Mouse (Mus musculus): Measurements from ENCODE around the gene Lrrc10. TPM values are rescaled to one million over a fixed set of nuclear protein-coding genes. Genes with fewer than 3 reads are reported as not detected.
A peak's percentile ranks its signal among the peaks of the same experiment; 100 is the strongest.
"Not testable (repeated sequence)": the region's sequence is repeated elsewhere in the genome, so short reads cannot be mapped to it uniquely, and the experiment has no call there.

Gene Lrrc10
- polyA plus RNA-seq, 1 experiment from 2014 or later: not detected

- H3K9me3 ChIP-seq (replicated peaks; ENCODE audit: low read length): no peaks in the 10 kb centered on the region
- no peak overlapping the region for H3K9ac ChIP-seq (ENCODE audit: low read depth, low read length)
- H3K36me3 ChIP-seq (ENCODE audit: insufficient read depth, low read length): no peaks in the 10 kb centered on the region
- no peak overlapping the region for H3K4me3 ChIP-seq (replicated peaks; ENCODE audit: low read depth, low read length)
- 0 out of 2 replicates have a peak, but pooled peaks cover 4% of the 10 kb centered on the region for H3K4me1 ChIP-seq (replicated peaks; ENCODE audit: insufficient read depth, low read length)
- DNase-seq (ENCODE audit: low spot score): peak; percentile 84
- no peak overlapping the region for H3K27ac ChIP-seq
- 0 out of 2 replicates have a peak overlapping the region, but pooled peaks have one; percentile 16 for H3K4me2 ChIP-seq (ENCODE audit: low read length)
- no peak for TF ChIP-seq CTCF (IDR thresholded peaks at IDR 0.05; ENCODE audit: low read depth)
- whole genome bisulfite sequencing: 7% methylated on average over 21 of the region's 21 CpGs
- ATAC-seq (replicated peaks; ENCODE audit: low FRiP score, low read depth): peak; percentile 94
- H3K27me3 ChIP-seq (ENCODE audit: insufficient read depth, low read length): peaks cover 14% of the 10 kb centered on the region; the same call in 1 of the 2 replicates
Measured at GRCm38 (mm10) chr10:117021020-117021754, 24.0 kb upstream of the Lrrc10 start.

DNA sequence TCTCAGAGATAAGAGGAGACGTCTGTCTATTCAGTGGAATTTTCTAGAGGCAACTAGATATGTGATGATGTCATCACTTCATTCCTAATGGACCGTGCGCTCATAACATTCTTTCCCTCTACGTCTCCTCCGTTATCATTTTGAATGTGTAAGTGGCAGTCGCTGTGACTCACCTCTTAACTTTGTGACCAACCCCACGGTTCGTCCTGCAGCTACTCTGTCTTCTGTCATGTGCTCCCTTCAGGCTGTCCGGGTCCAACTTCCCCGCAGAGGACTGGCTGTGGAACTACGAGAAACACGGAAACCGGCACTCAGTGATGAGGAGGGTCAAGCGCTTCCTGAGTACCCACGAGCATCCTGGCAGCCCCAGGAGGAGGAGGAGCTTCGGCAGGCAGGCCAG lies 21.4 kb upstream of the Lrrc10 start:
- 0 out of 2 replicates have a peak, but pooled peaks cover 4% of the 10 kb centered on the region for H3K4me1 ChIP-seq (replicated peaks; ENCODE audit: insufficient read depth, low read length)
- H3K4me2 ChIP-seq (ENCODE audit: low read length): peak overlapping the region; percentile 41; the same call in 1 of the 2 replicates

DNA sequence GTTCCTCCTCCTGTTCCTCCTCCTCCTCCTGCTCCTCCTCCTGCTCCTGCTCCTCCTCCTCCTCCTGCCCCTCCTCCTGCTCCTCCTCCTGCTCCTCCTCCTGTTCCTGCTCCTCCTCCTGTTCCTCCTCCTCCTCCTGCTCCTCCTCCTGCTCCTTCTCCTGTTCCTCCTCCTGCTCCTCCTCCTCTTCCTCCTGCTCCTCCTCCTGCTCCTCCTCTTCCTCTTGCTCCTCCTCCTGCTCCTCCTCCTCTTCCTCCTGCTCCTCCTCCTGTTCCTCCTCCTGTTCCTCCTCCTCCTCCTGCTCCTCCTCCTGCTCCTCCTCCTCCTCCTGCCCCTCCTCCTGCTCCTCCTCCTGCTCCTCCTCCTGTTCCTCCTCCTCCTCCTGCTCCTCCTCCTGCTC lies 19.4 kb upstream of the Lrrc10 start:
- H3K27me3 ChIP-seq (ENCODE audit: insufficient read depth, low read length): peaks cover 14% of the 10 kb centered on the region; the same call in 1 of the 2 replicates
- not testable (repeated sequence) for H3K4me2 ChIP-seq (ENCODE audit: low read length); H3K4me3 ChIP-seq (replicated peaks; ENCODE audit: low read depth, low read length); H3K36me3 ChIP-seq (ENCODE audit: insufficient read depth, low read length); H3K9ac ChIP-seq (ENCODE audit: low read depth, low read length); H3K4me1 ChIP-seq (replicated peaks; ENCODE audit: insufficient read depth, low read length); H3K27ac ChIP-seq; ATAC-seq (replicated peaks; ENCODE audit: low FRiP score, low read depth); H3K9me3 ChIP-seq (replicated peaks; ENCODE audit: low read length); DNase-seq (ENCODE audit: low spot score)

More for the DNA sequence above, 21.4 kb upstream of the Lrrc10 start:
- DNase-seq (ENCODE audit: low spot score) (peak; percentile 29), ATAC-seq (replicated peaks; ENCODE audit: low FRiP score, low read depth) (0 out of 2 replicates have a peak, but pooled peaks have one; percentile 8)
- TF ChIP-seq CTCF (IDR thresholded peaks at IDR 0.05; ENCODE audit: low read depth): no peak
- Histone ChIP-seq H3K4me3 (replicated peaks; ENCODE audit: low read depth, low read length) (0 out of 2 replicates have a peak overlapping the region, but pooled peaks have one; percentile 7), H3K9me3 (replicated peaks; ENCODE audit: low read length) (no peaks in the 10 kb centered on the region), H3K36me3 (ENCODE audit: insufficient read depth, low read length) (no peaks in the 10 kb centered on the region), H3K9ac (ENCODE audit: low read depth, low read length) (peak overlapping the region; percentile 37; the same call in 1 of the 2 replicates), H3K27me3 (ENCODE audit: insufficient read depth, low read length) (peaks cover 14% of the 10 kb centered on the region; the same call in 1 of the 2 replicates), H3K27ac (no peak overlapping the region)
- WGBS: 27% methylated on average over 16 of the region's 16 CpGs

- H3K4me3 ChIP-seq (replicated peaks; ENCODE audit: low read depth, low read length): no peak overlapping the region
- no peak overlapping the region for H3K27ac ChIP-seq
- 77% methylated on average over 8 of the region's 8 CpGs for WGBS
- no peak for ATAC-seq (replicated peaks; ENCODE audit: low FRiP score, low read depth)
- H3K27me3 ChIP-seq (ENCODE audit: insufficient read depth, low read length): peaks cover 14% of the 10 kb centered on the region; the same call in 1 of the 2 replicates
- no peak for TF ChIP-seq CTCF (IDR thresholded peaks at IDR 0.05; ENCODE audit: low read depth)
- no peak for DNase-seq (ENCODE audit: low spot score)
- no peaks in the 10 kb centered on the region for H3K9me3 ChIP-seq (replicated peaks; ENCODE audit: low read length)
- H3K4me2 ChIP-seq (ENCODE audit: low read length): no peak overlapping the region
- H3K36me3 ChIP-seq (ENCODE audit: insufficient read depth, low read length): no peaks in the 10 kb centered on the region
- no peak overlapping the region for H3K9ac ChIP-seq (ENCODE audit: low read depth, low read length)
- H3K4me1 ChIP-seq (replicated peaks; ENCODE audit: insufficient read depth, low read length): 0 out of 2 replicates have a peak, but pooled peaks cover under 1% of the 10 kb centered on the region
Measured at GRCm38 (mm10) chr10:117026176-117026575, 19.0 kb upstream of the Lrrc10 start.

DNA sequence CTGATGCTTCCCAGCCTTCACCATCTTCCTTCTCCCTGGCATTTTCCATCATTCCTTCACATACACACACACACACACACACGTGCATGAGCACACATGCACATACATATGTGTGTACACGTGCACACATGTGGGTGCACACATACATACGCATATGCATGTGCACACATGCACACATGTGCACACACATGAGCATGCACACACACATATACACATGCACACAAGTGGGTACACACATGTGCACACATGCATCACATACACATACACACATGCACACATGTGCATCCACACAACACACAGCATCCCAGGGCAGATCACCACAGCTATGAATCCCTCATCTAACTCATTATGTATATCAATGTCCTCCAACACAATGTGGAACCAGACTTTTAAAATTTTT lies 14.0 kb upstream of the Lrrc10 start:
- ATAC-seq (replicated peaks; ENCODE audit: low FRiP score, low read depth): no peak
- no peaks in the 10 kb centered on the region for H3K9me3 ChIP-seq (replicated peaks; ENCODE audit: low read length)
- no peaks in the 10 kb centered on the region for H3K4me1 ChIP-seq (replicated peaks; ENCODE audit: insufficient read depth, low read length)
- H3K4me2 ChIP-seq (ENCODE audit: low read length): no peak overlapping the region
- no peaks in the 10 kb centered on the region for H3K36me3 ChIP-seq (ENCODE audit: insufficient read depth, low read length)
- H3K9ac ChIP-seq (ENCODE audit: low read depth, low read length): no peak overlapping the region
- TF ChIP-seq CTCF (IDR thresholded peaks at IDR 0.05; ENCODE audit: low read depth): no peak
- H3K27ac ChIP-seq: no peak overlapping the region
- H3K27me3 ChIP-seq (ENCODE audit: insufficient read depth, low read length): no peaks in the 10 kb centered on the region
- H3K4me3 ChIP-seq (replicated peaks; ENCODE audit: low read depth, low read length): no peak overlapping the region
- WGBS: 90% methylated on average over 3 of the region's 3 CpGs
- DNase-seq (ENCODE audit: low spot score): no peak

DNA sequence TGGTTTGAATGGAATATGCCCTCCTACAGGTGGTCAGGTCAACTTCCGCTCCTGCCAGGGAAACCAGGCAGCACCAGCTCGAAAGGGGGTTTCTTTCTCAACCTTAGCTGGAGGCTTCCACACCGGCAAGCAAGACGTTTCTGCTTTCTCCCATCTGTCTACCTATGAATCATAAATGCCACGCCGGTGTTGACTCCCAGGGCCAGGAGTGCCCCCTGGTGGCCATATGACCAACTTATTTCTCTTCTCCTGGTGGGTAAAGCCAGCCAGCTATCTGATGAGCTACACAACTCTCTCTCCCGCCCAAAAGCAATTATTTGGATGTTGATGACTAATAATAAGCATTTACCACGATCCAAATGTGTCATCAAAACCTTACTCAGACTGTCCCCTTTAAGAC lies 11.4 kb upstream of the Lrrc10 start:
- H3K9ac ChIP-seq (ENCODE audit: low read depth, low read length): no peak overlapping the region
- WGBS: 18% methylated on average over 8 of the region's 8 CpGs
- H3K27ac ChIP-seq: no peak overlapping the region
- ATAC-seq (replicated peaks; ENCODE audit: low FRiP score, low read depth) (0 out of 2 replicates have a peak, but pooled peaks have one; percentile 36), DNase-seq (ENCODE audit: low spot score) (peak; percentile 83)
- TF ChIP-seq CTCF (IDR thresholded peaks at IDR 0.05; ENCODE audit: low read depth): peak; percentile 86
- no peaks in the 10 kb centered on the region for H3K36me3 ChIP-seq (ENCODE audit: insufficient read depth, low read length)
- no peak overlapping the region for H3K4me2 ChIP-seq (ENCODE audit: low read length)
- H3K4me3 ChIP-seq (replicated peaks; ENCODE audit: low read depth, low read length): no peak overlapping the region
- H3K9me3 ChIP-seq (replicated peaks; ENCODE audit: low read length): no peaks in the 10 kb centered on the region
- H3K4me1 ChIP-seq (replicated peaks; ENCODE audit: insufficient read depth, low read length): no peaks in the 10 kb centered on the region
- no peaks in the 10 kb centered on the region for H3K27me3 ChIP-seq (ENCODE audit: insufficient read depth, low read length)
